Mouse (Mus musculus) leukemia stem cell, adult 10-12 weeks (primary cell): ENCODE results near the gene Slco6d1. TPM values are rescaled to one million over a fixed set of nuclear protein-coding genes. Genes with fewer than 3 reads are reported as not detected.

Source experiments
- polyA plus RNA-seq: library from polyadenylated mRNA; stranded (reverse); fragments of >175 nt; gene quantifications from 2 replicates; pipeline ENCODE4 v1.2.3, GENCODE M21; 2012; ENCODE audit warnings: low replicate concordance

Gene Slco6d1
- polyA plus RNA-seq, result not detected in 2 replicates

GRCm38 (mm10) chr1:98420824-98421223, at the start of gene Slco6d1:
Gene Slco6d1, plus strand, starts transcription at chr1:98421124.

